Mouse (Mus musculus): ENCODE data around the gene Usp20.

- TF ChIP-seq CTCF (conservative IDR thresholded peaks at IDR 0.05; ENCODE audit: insufficient read depth, insufficient read length, low read depth, low read length) (no peak), POLR2A (IDR thresholded peaks at IDR 0.05; ENCODE audit: low read depth, low read length) (no peak)
Measured at GRCm38 (mm10) chr2:31020202-31020601, 38.1 kb downstream of the Usp20 start.

Data from kidney, adult 2 months (tissue).